Mouse (Mus musculus): Measurements from ENCODE around the gene Col23a1.

GRCm38 (mm10) chr11:51451281-51451680 lies 161.6 kb downstream of the Col23a1 start:
- TF ChIP-seq CTCF (IDR thresholded peaks at IDR 0.05; ENCODE audit: extremely low read depth, insufficient read depth, insufficient read length, insufficient replicate concordance) (no peak), POLR2A (IDR thresholded peaks at IDR 0.05; ENCODE audit: low read depth, low read length) (no peak)
